Mouse (Mus musculus) spleen, adult 12 weeks (tissue): Measurements from ENCODE around the gene Gm6268.

Experiments
- DNase-seq: peaks from one replicate; pipeline ENCODE4 v3.0.0; 2022; ENCODE audit warnings: low spot score

The Gm6268 gene

GRCm38 (mm10) chrX:36400980-36401379 is at the start of gene Gm6268:
TSS of gene Gm6268 (plus strand) at chrX:36401280.
- no peak for DNase-seq

GRCm38 (mm10) chrX:36352446-36352845 is 48.6 kb upstream of the Gm6268 start:
- DNase-seq, result no peak

- no peak for DNase-seq
Observed at GRCm38 (mm10) chrX:36385340-36385739, 15.7 kb upstream of the Gm6268 start.

GRCm38 (mm10) chrX:36389971-36390370 is 11.1 kb upstream of the Gm6268 start:
- no peak for DNase-seq

GRCm38 (mm10) chrX:36390503-36390902 is 10.6 kb upstream of the Gm6268 start:
- DNase-seq, result no peak

GRCm38 (mm10) chrX:36392672-36393071 is 8.4 kb upstream of the Gm6268 start:
- no peak for DNase-seq

GRCm38 (mm10) chrX:36393279-36393678 is 7.8 kb upstream of the Gm6268 start:
- DNase-seq, result no peak

GRCm38 (mm10) chrX:36402316-36402715 is 1.2 kb downstream of the Gm6268 start:
- DNase-seq, result no peak

GRCm38 (mm10) chrX:36419153-36419552 is 18.1 kb downstream of the Gm6268 start:
- DNase-seq, result no peak

- DNase-seq, result no peak
Observed at GRCm38 (mm10) chrX:36434993-36435392, 33.9 kb downstream of the Gm6268 start.

- no peak for DNase-seq
Observed at GRCm38 (mm10) chrX:36437932-36438331, 36.9 kb downstream of the Gm6268 start.
